Mouse (Mus musculus): ENCODE results near the gene Nudt4. TPM values are rescaled to one million over a fixed set of nuclear protein-coding genes. Genes with fewer than 3 reads are reported as not detected.

The Nudt4 gene
- polyA plus RNA-seq, 1 experiment: 28.2 TPM

GRCm38 (mm10) chr10:95530551-95531121, 33.3 kb downstream of the Nudt4 start:
- no peak for TF ChIP-seq GATA1 (IDR thresholded peaks at IDR 0.05; ENCODE audit: low read length)

GRCm38 (mm10) chr10:95526495-95527122, 37.3 kb downstream of the Nudt4 start:
- no peak for TF ChIP-seq GATA1 (IDR thresholded peaks at IDR 0.05; ENCODE audit: low read length)

GRCm38 (mm10) chr10:95525871-95526270, 38.1 kb downstream of the Nudt4 start:
- no peak for TF ChIP-seq GATA1 (IDR thresholded peaks at IDR 0.05; ENCODE audit: low read length)

GRCm38 (mm10) chr10:95525037-95525675, 38.8 kb downstream of the Nudt4 start:
- TF ChIP-seq GATA1 (IDR thresholded peaks at IDR 0.05; ENCODE audit: low read length): no peak

GRCm38 (mm10) chr10:95517656-95518055, 46.3 kb downstream of the Nudt4 start:
- TF ChIP-seq GATA1 (IDR thresholded peaks at IDR 0.05; ENCODE audit: low read length): no peak

- no peak for TF ChIP-seq GATA1 (IDR thresholded peaks at IDR 0.05; ENCODE audit: low read length)
Observed at GRCm38 (mm10) chr10:95515293-95515931, 48.5 kb downstream of the Nudt4 start.

GRCm38 (mm10) chr10:95514656-95515292, 49.2 kb downstream of the Nudt4 start, which contains the start of gene Ube2n:
Gene Ube2n (plus strand): TSS chr10:95515145.
- no peak for TF ChIP-seq GATA1 (IDR thresholded peaks at IDR 0.05; ENCODE audit: low read length)

GRCm38 (mm10) chr10:95513768-95514556, 50.0 kb downstream of the Nudt4 start:
- no peak for TF ChIP-seq GATA1 (IDR thresholded peaks at IDR 0.05; ENCODE audit: low read length)

GRCm38 (mm10) chr10:95512635-95513034, 51.3 kb downstream of the Nudt4 start:
- no peak for TF ChIP-seq GATA1 (IDR thresholded peaks at IDR 0.05; ENCODE audit: low read length)

GRCm38 (mm10) chr10:95509263-95509662, 54.7 kb downstream of the Nudt4 start:
- no peak for TF ChIP-seq GATA1 (IDR thresholded peaks at IDR 0.05; ENCODE audit: low read length)

GRCm38 (mm10) chr10:95508793-95509192, 55.2 kb downstream of the Nudt4 start:
- no peak for TF ChIP-seq GATA1 (IDR thresholded peaks at IDR 0.05; ENCODE audit: low read length)

GRCm38 (mm10) chr10:95508126-95508525, 55.8 kb downstream of the Nudt4 start:
- no peak for TF ChIP-seq GATA1 (IDR thresholded peaks at IDR 0.05; ENCODE audit: low read length)

GRCm38 (mm10) chr10:95504341-95504740, 59.6 kb downstream of the Nudt4 start:
- no peak for TF ChIP-seq GATA1 (IDR thresholded peaks at IDR 0.05; ENCODE audit: low read length)

- TF ChIP-seq GATA1 (IDR thresholded peaks at IDR 0.05; ENCODE audit: low read length): no peak
Observed at GRCm38 (mm10) chr10:95503443-95504235, 60.3 kb downstream of the Nudt4 start.
